Mouse (Mus musculus) CD4-positive helper T cell, adult 2 months (primary cell): ENCODE results near the gene Cep350.

Experiments used
- DNase-seq: peaks from one replicate; pipeline ENCODE4 v3.0.0-alpha.2; 2012; ENCODE audit warnings: low read depth, missing footprints, low spot score

Cep350 gene

DNA sequence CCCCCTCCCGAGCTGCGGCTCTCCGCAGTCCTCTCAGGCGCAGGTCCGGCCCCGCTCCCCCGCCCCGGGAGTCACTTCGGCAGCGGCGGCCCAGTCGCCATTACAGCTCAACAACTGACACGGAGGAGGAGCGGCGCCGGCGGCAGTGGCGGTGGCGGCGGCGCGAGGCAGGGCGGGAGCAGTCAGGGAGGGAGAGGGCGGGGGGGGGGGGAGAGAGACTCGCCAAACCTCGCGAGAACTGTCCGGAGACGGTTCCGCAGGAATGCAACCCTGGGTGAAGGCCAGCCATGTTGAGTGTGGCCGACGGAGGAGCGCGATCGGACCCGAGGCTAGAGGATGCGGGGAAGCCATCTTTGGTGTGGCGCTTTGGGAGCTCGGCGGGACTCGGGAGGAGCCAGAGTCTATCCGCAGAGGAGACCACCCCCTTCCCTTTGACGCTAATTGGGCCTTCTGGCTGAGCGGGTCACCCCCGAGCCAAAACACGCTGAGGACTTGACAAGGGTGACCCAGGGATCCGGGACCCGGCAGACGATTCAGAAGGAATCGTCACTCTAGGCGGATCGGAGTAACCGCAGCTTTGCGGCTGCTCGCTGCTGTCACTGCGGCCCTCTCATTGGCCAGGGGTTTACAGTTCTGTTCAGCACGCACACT is at the start of gene Cep350:
Gene Cep350 (minus strand): TSS at position 188 of the 651 bp plus-strand sequence.
- DNase-seq: peak; percentile 97

DNA sequence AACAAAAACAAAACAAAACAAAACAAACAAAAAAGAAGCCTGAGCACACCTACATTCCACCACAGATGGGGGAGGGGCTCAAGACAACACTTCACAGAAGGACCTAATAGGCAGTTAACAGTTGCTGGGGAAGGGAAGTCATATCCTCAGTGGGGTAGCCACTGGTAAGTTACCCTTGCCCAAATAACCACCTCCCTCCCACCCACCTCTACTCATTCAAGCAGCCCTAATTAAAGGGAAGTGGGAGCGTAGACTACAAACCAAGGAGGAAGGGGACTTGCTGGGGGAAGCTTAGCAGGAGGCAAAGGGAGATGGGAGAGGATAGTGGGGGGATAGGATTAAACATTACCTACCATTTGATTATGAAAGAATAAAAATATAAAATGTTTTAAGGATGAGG is 47.3 kb upstream of the Cep350 start:
- no peak for DNase-seq

- DNase-seq: no peak
Measured at GRCm38 (mm10) chr1:156019800-156020199, 46.7 kb upstream of the Cep350 start.

DNA sequence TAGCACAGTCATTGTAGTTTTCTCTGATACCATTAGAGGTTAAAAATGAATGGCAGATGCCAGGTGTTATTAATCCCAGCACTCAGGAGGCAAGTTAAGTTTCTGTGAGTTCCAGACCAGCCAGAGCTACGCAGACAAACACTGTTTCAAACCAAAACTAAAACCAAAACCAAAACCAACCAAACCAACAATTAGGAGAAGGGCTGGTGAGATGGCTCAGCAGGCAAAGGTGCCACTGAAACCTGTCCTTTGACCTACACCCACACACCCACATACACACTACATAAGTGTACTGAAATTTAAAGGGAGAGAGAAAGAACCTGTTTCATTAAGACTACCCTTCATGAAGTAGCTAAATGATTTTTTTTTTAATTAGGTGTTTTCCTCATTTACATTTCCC is 35.9 kb upstream of the Cep350 start:
- peak; percentile 33 for DNase-seq

GRCm38 (mm10) chr1:156005906-156006305 is 32.9 kb upstream of the Cep350 start:
- DNase-seq: no peak

DNA sequence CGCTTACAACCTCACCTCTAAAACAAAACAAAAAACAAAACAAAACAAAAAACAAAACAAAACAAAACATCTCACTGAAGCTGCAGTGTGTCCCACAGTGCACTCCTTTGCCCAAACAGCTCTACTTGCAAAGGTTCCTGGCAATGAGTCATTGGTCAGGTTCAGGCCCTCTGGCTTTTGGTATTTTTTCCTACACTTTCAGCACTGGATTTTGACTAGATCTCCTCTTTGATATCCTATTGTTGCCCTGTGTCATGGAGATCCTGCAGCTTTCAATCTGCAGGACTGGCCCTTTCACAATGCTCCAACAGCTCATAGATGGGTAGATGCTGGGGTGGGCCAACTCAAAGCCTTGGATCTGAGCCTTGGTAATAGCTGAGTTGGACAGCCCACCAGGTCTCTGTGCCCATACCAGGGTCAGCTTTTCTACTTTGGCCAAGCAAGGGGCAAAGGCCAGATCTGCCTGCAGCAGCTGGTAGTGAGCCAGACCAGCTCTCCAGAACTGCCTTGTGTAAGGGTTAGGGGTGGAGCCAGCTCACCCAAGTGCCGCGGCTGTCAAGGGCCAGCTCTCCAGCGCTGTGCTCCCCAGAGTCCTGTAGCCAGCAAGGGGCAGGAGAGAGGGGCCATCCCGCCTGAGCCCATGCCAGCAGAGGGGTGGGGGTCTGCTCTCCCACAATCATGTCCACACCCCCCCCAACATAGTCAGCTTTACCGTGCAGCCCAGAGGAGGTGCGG is 30.3 kb upstream of the Cep350 start:
- DNase-seq: no peak

GRCm38 (mm10) chr1:156002366-156002765 is 29.3 kb upstream of the Cep350 start:
- no peak for DNase-seq

- no peak for DNase-seq
Measured at GRCm38 (mm10) chr1:155995612-155996011, 22.6 kb upstream of the Cep350 start.

DNA sequence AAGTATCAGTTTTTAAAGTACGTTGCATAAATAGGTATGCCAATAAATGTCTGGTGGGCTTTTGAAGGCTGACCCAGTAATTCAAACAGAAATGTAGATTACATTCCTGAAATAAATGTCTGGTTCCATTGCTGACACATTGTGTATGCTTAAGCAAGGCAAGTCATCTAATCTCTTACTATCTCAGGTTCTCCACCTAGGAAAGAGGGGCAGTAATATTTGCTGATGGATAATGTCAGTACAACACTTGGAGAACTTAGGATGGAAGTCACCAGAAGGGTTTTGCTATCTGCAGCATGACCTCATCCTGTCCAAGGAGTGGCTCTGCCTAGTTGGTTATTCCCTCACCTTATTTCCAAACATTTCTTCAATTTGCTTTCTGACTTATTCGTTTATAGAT is 21.5 kb upstream of the Cep350 start:
- no peak for DNase-seq

DNA sequence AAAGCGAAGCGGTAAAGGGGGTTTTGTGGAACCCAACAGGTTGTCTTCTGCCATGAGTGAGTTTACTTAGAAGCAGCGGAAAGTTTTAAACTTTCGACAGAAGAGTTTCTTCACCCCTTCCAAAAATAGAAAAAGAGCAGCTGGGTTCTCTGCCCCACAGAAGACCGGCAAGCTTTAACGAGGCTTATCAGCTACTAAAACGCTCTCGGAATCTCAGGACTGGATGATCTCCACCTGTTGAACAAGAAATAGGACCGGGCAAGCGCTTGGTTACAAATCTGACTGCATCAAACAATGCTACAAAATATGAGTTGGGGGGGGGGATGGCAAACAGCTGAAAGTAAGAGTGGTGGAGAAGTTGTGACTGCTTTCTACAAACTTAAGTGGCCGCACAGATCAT is 17.3 kb upstream of the Cep350 start:
- DNase-seq: no peak

DNA sequence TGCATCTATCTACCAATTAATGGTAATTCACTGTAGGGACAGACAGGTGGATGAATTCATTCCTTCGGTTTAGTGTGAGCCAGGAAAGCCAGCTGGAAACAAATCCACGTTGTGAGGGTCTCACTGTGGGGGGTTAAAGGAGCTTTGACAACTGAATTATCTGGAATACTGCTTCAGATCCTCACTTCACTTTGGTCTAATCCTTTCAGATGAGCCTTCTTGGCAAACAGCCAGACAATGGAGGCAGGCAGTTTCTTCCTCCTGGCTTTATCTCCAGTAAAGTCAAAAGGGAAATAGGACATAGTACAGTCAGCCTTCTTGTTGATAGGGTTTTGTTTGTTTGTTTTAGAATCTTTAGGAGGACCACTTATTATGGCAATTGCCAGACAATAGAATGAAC is 16.3 kb upstream of the Cep350 start:
- no peak for DNase-seq

DNA sequence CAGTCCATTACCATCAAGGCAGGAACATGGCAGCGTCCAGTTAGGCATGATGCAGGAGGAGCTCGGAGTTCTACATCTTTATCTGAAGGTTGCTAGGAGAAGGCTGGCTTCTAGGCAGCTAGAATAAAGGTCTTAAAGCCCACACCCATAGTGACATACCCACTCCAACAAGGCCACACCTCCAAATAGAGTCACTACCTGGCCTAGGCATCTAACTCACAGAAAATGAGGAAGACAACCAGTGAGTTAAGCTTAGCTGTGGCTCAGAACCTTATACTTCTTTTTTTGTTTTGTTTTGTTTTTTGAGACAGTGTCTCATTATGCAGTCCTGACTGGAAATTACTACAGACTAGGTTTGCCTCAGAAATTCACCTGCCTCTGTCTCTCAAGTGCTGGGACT is 14.6 kb upstream of the Cep350 start:
- DNase-seq: no peak

- peak; percentile 3 for DNase-seq
Measured at GRCm38 (mm10) chr1:155974931-155975330, 1.9 kb upstream of the Cep350 start.

DNA sequence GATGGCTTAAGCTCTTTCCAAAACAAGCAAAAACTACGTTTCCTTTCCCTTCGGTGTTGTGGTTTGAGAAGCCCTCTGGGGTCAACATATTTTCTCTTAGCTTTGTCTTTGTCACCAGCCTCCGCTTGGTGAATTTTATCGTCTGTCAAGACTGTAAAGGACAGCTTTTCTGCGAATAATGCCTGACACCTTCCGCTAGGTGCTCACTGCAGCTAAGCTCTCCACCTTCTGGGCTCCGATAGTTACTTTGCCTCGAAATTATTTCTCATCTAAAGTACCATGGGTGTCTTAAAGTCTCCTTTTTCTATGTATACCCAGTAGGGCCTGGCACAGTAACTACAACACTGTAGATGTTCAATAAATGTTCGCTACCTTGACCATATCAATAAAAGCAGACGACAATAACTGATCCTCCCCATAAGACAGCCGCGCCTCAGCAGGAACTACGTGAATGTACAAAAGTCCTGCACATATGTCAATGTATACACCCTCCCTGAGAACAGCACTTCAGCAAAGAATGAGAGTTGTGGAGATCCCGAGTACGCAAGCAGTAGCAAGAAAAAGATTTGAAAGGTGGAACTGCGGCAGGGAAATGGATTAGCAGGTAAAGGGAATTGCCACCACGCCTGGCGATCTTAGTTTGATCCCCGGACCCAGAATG is 794 bp upstream of the Cep350 start:
- DNase-seq: no peak

- DNase-seq: no peak
Measured at GRCm38 (mm10) chr1:155972146-155973067, 648 bp downstream of the Cep350 start.

DNA sequence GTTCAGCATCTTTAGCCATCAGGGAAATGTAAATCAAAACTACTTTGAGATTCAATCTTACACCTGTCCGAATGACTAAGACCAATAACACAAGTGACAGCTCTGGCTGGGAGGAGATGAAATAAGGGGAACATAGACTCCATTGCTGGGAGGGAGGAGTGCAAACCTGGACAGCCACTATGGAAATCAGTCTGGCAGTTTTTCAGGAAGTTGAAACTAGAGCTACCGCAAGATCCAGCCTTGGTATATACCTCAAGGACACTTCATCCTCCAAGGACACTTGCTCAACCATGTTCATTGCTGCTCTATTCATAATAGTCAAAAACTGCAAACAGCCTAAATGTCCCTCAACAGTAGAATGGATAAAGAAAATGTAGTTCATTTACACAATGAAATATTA is 23.9 kb downstream of the Cep350 start:
- DNase-seq: no peak

DNA sequence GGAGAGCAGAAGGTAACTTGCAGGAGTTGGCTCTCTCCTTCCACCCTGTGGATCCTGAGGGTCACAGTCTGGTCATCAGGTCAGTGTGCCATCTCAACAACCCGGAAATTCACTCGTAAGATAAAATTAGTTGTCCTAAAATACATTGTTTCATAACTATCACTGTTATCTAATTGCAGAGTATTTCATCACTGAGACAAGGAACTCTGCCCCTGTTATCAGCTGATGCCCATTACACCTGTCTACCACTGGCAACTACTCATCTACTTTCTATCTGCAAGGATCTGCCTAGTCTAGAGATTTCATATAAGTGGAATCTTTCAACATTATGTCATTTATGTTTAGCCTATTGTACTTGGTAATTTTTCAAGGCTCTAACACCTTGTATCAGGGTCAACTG is 28.7 kb downstream of the Cep350 start:
- DNase-seq: no peak

- no peak for DNase-seq
Measured at GRCm38 (mm10) chr1:155937416-155937815, 35.6 kb downstream of the Cep350 start.

DNA sequence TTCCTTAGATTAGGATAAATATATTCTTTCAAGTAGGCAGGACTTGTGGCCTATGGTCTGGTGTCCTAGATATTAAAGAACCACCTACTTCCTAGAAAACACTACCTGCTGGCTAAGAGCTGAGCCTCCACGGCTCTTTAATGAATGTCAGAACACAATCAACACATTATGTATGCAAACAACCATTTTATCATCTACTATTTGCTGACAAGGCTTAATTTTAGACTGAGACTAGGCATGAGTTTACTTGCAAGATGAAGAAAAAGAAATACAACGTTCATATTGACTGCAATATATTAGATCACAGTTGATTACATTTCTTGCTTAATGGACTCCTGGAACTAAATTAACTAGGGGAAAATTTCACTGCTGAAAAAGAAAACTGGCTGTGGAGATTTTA is 38.4 kb downstream of the Cep350 start:
- DNase-seq: no peak

DNA sequence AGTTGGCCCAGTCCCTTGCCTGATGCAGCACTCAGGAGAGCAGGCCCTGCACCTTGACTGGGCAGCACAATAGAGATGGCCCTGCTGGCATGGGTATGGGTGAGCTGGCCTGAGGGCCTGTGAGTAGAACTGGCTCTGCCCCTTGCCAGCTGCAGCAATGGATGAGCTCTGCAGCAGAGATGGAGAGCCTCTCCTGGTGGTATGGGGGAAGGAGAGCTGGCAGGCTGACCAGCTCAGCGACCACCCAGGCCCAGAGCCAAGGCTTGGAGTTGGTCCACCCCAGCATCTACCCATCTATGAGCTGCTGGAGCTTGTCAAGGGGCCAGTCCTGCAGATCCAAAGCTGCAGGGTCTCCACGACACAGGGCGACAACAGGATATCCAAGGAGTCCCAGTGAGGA is 69.5 kb downstream of the Cep350 start:
- no peak for DNase-seq

DNA sequence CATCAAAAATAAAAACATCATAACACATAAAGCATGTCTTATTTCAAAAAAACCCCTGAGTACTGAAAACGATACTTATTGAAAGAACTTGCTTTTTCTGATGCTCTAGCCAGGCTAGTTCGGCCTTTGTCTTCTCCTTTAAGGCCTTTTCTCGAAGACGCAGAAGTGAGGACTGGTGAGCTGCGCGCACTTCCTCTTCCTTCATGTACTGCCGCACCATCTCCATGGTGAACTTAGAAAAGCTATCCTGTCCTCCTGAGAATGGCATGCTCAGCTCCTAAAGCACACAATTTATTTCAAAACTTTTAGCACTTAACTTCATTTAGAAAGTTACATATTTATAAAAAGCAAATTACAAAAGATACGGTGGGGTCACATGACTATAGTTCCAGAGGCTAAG is 71.7 kb downstream of the Cep350 start:
- no peak for DNase-seq

- DNase-seq: no peak
Measured at GRCm38 (mm10) chr1:155894382-155894781, 78.7 kb downstream of the Cep350 start.
